Mouse (Mus musculus) forebrain, embryonic 15.5 days (tissue): Measurements from ENCODE around the gene Igfbp2. TPM values are rescaled to one million over a fixed set of nuclear protein-coding genes. Genes with fewer than 3 reads are reported as not detected.

Experiments used
- ATAC-seq: fragments of 200-750 bp; cut with Nextera tagmentation; replicated peaks from 2 replicates; pipeline ENCODE4 v1.8.0; 2017; ENCODE audit warnings: mild to moderate bottlenecking, moderate TSS enrichment, moderate library complexity
- H3K27ac ChIP-seq: fragments of 300-500 bp; sonication (generic); replicated peaks from 2 replicates; pipeline ENCODE4 v1.5.1; 2015; ENCODE audit warnings: mild to moderate bottlenecking, inconsistent platforms
- H3K27me3 ChIP-seq: fragments of 300-500 bp; sonication (generic); 2 replicates; pipeline ENCODE4 v1.6.1; 2015; ENCODE audit warnings: inconsistent platforms
- H3K36me3 ChIP-seq: fragments of 300-500 bp; sonication (generic); 2 replicates; pipeline ENCODE4 v1.6.1; 2015; ENCODE audit warnings: mild to moderate bottlenecking, inconsistent platforms
- H3K4me1 ChIP-seq: fragments of 300-500 bp; sonication (generic); 2 replicates; pipeline ENCODE4 v1.6.1; 2015; ENCODE audit warnings: inconsistent platforms
- H3K4me2 ChIP-seq: fragments of 300-500 bp; sonication (generic); replicated peaks from 2 replicates; pipeline ENCODE4 v1.6.1; 2015; ENCODE audit warnings: mild to moderate bottlenecking, inconsistent platforms
- H3K4me3 ChIP-seq: fragments of 300-500 bp; sonication (generic); 2 replicates; pipeline ENCODE4 v1.5.1; 2015; ENCODE audit warnings: mild to moderate bottlenecking, inconsistent platforms
- H3K9ac ChIP-seq: fragments of 300-500 bp; sonication (generic); replicated peaks from 2 replicates; pipeline ENCODE4 v1.6.1; 2015; ENCODE audit warnings: mild to moderate bottlenecking, inconsistent platforms
- H3K9me3 ChIP-seq: fragments of 300-500 bp; sonication (generic); 2 replicates; pipeline ENCODE4 v1.6.1; 2016; ENCODE audit warnings: inconsistent platforms
- WGBS: fragments of 180-500 bp; shearing (Covaris S2); methylation state at CpG from one replicate; pipeline ENCODE4 v1.1.7; 2015; ENCODE audit warnings: mixed read lengths; 5-methylcytosine and 5-hydroxymethylcytosine counted together
- polyA plus RNA-seq: library from polyadenylated mRNA; unstranded; fragments of >200 nt; fragmentation: Nextera tagmentation; extraction: Ambion mirVana; gene quantifications from 2 replicates; pipeline ENCODE4 v1.2.1, GENCODE M21; 2015

Gene Igfbp2
- polyA plus RNA-seq, 1 experiment from 2014 or later, result 343 TPM

DNA sequence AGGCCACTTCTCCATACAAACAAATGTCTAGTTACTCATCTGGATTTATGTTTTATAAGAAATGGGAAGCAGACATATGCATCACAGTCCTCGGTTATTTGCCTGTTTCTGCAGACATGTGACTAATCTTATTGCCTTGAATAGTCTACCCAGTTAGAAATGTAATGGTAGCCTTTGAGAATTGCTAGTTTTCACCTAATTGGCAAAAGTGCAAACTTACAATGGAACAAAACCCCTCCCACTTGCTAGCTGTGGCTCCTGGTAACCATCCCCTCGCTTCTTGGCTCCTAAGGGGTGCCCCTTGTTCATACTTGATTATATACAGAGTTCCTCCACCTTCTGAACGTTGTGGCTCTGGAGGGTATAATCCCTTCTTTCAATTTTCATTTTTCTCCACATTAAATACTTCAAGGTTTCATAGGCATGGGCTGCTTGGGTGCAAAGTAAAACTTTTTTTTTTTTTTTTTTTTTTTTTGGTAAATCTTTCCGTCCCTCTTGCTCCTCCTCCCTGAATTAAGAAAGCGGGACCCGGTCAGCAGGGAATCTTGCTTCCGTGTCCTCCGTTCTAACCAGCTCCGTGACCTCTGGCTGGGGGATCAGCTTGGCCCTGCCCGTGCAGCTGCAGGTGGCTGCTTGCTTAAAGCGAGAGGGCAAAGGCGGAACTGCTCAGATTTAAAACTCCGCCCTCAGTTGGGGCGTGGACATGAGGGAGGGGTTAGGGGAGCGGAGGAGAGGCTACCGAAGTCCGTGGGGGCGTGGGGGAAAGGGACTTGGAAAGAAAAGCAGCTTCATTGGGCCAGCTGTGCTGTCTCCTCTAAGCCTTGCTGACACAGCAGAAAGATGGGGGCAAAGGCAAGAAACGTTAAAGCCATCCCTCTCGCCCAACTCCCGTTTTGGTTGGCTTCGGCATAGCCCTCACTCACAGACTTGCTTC, 45.6 kb downstream of the Igfbp2 start:
- ATAC-seq, result no peak
- peak overlapping the region; percentile 57 for H3K9ac ChIP-seq
- H3K36me3 ChIP-seq, result no peaks in the 10 kb centered on the region
- H3K9me3 ChIP-seq, result no peaks in the 10 kb centered on the region
- peak overlapping the region; percentile 98 for H3K4me2 ChIP-seq
- peak overlapping the region; percentile 57 for H3K4me3 ChIP-seq
- WGBS, result 5% methylated on average over 22 of the region's 22 CpGs
- peaks cover 58% of the 10 kb centered on the region for H3K4me1 ChIP-seq
- H3K27ac ChIP-seq, result peak overlapping the region; percentile 81
- no peaks in the 10 kb centered on the region for H3K27me3 ChIP-seq

DNA sequence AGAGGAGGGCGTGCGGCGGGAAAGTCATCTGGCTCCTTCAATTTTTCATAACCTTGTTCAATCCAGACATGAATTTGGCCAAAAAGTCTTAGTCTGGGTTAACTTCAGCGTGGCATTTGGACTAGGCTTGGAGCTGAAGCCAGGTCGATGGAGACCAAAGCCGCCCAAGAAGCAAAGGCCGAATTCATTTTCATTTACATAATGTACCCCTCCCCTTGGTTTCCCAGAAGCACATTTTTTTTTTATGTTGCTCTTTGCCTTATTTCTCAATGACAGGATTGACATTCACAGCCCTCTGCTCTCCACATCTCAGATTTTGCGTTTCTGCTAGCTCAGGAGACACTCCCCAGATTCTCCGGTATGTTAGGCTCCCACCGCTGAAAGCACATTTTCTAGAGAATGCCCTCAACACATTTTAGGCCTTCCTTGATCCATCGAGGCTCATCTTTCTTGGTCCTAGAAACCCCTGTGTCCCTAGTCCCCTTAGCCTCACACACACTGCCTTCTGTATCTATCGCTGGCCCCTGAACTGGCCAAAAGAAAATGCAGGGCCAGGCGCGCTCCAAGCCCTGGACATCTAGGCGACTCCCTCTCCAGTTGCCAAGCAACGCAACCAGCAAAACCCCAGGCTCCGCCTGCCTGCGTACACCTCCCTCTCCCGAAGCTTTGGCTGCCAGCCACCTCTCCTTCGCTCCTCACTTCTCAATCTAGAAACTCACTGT, 46.5 kb downstream of the Igfbp2 start:
- no peaks in the 10 kb centered on the region for H3K27me3 ChIP-seq
- peak overlapping the region; percentile 81 for H3K27ac ChIP-seq
- H3K9ac ChIP-seq, result peak overlapping the region; percentile 57
- WGBS, result under 1% methylated on average over 20 of the region's 20 CpGs
- peak; percentile 49 for ATAC-seq
- peak overlapping the region; percentile 98 for H3K4me2 ChIP-seq
- peak overlapping the region; percentile 57 for H3K4me3 ChIP-seq
- peaks cover 64% of the 10 kb centered on the region for H3K4me1 ChIP-seq
- H3K9me3 ChIP-seq, result no peaks in the 10 kb centered on the region
- no peaks in the 10 kb centered on the region for H3K36me3 ChIP-seq

DNA sequence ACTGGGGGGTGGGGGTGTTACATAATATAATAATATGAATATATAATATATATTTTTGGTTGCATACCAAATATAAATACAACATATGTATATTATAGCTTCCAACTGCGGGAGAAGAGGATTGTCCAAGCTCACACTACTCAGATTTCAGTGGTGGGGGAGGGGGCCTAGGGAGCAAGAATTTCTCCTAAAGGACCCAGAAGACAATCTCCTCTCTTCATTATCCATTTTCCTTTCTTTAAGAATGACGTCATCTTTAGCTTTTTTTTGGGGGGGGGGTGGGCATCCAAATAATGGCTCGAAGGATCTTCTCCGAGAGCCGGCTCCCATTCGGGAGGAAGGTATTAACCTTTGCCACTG, 47.0 kb downstream of the Igfbp2 start:
- peaks cover 64% of the 10 kb centered on the region for H3K4me1 ChIP-seq
- no peaks in the 10 kb centered on the region for H3K36me3 ChIP-seq
- 0% methylated on average over 6 of the region's 6 CpGs for WGBS
- peak overlapping the region; percentile 81 for H3K27ac ChIP-seq
- H3K9ac ChIP-seq, result peak overlapping the region; percentile 57
- no peaks in the 10 kb centered on the region for H3K27me3 ChIP-seq
- no peaks in the 10 kb centered on the region for H3K9me3 ChIP-seq
- H3K4me3 ChIP-seq, result peak overlapping the region; percentile 57
- peak overlapping the region; percentile 98 for H3K4me2 ChIP-seq
- ATAC-seq, result peak; percentile 11; the same call in 1 of the 2 replicates

DNA sequence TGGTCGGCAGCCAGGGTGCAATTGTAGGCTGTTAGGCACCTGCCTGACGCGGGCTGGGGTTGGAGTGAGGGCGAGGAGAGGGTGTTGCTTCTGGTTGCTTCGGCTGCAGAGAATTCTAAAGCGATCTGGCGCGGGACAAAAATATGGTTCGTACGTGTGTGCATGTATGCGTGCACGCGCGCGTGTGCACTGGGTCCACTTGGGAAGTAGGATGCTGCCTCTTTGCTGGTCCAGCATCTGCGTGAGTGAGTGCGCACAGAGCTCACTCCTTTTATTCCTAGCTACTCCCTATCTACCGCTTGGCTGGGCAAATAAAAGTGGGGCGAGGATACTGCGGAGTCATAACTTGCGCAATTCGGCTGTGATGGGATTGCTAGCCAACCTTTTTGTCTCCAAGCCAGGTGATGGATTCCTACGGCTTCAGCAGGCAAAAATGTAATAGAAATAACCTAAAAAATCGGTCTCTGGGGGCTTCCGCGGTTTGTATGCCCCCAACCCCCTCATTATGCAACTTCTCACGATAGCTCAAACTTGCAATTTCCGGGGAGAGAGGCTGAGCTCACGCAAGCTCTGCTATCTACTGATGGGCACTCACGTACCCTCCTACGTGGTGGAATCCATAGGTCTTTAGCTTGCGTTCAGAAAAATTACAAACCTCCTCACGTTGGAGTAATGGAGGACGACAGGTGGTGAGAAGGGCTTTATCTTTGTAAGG, 47.6 kb downstream of the Igfbp2 start:
- Histone ChIP-seq H3K4me1 (peaks cover 64% of the 10 kb centered on the region), H3K27ac (peak overlapping the region; percentile 81), H3K36me3 (no peaks in the 10 kb centered on the region), H3K27me3 (no peaks in the 10 kb centered on the region), H3K4me2 (peak overlapping the region; percentile 98), H3K9me3 (no peaks in the 10 kb centered on the region), H3K9ac (peak overlapping the region; percentile 57), H3K4me3 (peak overlapping the region; percentile 57)
- peak; percentile 17; the same call in 1 of the 2 replicates for ATAC-seq
- WGBS, result under 1% methylated on average over 34 of the region's 34 CpGs

DNA sequence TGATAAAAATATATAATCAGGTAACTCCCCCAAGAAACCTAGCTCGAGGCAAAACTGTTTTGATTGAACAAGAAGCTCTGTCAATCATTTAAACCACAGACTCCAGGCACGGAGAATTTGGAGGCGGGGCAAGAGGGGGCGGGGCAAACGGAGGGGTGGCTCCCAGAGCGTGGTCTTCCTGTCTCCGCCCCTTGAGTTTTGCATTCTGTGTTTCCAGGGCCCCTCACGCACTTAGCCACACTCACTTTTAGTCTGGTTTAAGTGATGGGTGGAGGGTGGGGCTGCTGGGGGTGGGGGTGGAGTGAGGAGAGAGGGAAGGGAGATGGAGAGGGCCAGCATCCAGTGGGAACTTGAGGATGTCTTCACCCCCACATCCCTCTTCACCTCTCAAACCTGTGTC, 48.2 kb downstream of the Igfbp2 start:
- Histone ChIP-seq H3K4me1 (peaks cover 62% of the 10 kb centered on the region), H3K27ac (peak overlapping the region; percentile 81), H3K9ac (no peak overlapping the region), H3K9me3 (no peaks in the 10 kb centered on the region), H3K27me3 (no peaks in the 10 kb centered on the region), H3K4me3 (peak overlapping the region; percentile 57), H3K36me3 (no peaks in the 10 kb centered on the region), H3K4me2 (peak overlapping the region; percentile 98)
- 0% methylated on average over 8 of the region's 8 CpGs for WGBS
- ATAC-seq, result peak; percentile 40

DNA sequence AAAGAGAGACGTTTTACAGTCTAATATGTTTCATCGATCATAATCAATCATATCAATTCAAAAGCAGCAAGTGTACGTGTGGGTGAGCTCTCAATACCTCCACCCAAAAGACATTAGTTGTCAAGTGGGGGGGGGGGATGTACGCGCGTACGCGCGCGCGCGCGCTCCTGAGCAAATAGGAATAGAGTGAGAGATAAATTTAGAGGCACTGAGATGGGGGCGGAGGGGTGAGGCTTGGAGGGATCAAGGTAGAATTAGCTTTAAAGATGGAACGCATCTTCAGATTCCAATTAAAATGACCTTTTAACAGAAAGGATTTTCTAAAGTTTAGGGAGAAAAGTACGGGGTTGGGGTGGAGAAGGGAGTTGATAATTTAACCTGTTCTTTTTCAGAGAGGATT, 48.8 kb downstream of the Igfbp2 start:
- WGBS, result 0% methylated on average over 16 of the region's 16 CpGs
- peaks cover 61% of the 10 kb centered on the region for H3K4me1 ChIP-seq
- no peaks in the 10 kb centered on the region for H3K9me3 ChIP-seq
- ATAC-seq, result no peak
- no peaks in the 10 kb centered on the region for H3K27me3 ChIP-seq
- peak overlapping the region; percentile 57 for H3K4me3 ChIP-seq
- H3K27ac ChIP-seq, result peak overlapping the region; percentile 77
- H3K36me3 ChIP-seq, result no peaks in the 10 kb centered on the region
- H3K9ac ChIP-seq, result peak overlapping the region; percentile 68
- H3K4me2 ChIP-seq, result peak overlapping the region; percentile 98

DNA sequence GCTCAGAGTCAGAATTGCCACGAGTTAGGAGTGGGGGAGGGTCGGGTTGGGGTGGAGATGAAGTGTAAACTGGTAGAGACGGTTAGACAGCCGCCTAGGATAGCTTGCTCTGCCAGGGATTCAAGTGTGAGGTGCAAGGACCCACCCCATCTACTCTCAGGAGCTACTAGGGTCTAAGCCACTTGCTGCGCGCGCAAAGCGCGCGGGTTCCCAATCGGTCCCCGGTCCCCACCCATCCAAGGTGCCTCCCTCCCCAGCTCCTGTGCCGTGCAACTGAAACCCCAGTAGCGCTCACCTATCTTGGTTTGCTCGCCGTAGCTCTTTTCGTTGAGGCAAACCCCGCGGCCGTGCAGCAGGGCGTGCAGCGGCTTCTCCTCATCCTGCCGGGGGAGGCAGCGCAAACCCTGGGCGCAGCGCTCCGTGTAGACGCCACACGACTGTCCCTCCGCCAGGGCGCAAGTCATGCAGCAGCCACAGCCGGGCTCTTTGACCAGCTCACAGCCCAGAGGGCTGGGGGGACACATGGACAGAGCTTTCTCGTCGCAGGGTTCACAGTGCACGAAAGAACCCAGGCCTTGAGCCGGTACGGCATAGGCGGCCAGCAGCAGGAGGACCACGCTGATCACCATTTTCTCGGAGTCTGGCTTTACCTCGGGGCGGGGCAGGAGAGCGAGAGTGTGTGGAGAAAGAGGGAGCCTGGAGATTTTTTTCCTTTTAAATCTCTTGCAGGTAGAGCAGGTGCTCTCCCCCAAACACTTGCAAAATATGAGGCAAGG, 49.4 kb downstream of the Igfbp2 start:
- H3K4me2 ChIP-seq, result peak overlapping the region; percentile 98
- peak; percentile 7; the same call in 1 of the 2 replicates for ATAC-seq
- H3K27ac ChIP-seq, result peak overlapping the region; percentile 77
- no peaks in the 10 kb centered on the region for H3K27me3 ChIP-seq
- H3K4me1 ChIP-seq, result peaks cover 61% of the 10 kb centered on the region
- no peaks in the 10 kb centered on the region for H3K36me3 ChIP-seq
- peak overlapping the region; percentile 68 for H3K9ac ChIP-seq
- H3K4me3 ChIP-seq, result peak overlapping the region; percentile 57
- H3K9me3 ChIP-seq, result no peaks in the 10 kb centered on the region
- 0% methylated on average over 43 of the region's 43 CpGs for WGBS

DNA sequence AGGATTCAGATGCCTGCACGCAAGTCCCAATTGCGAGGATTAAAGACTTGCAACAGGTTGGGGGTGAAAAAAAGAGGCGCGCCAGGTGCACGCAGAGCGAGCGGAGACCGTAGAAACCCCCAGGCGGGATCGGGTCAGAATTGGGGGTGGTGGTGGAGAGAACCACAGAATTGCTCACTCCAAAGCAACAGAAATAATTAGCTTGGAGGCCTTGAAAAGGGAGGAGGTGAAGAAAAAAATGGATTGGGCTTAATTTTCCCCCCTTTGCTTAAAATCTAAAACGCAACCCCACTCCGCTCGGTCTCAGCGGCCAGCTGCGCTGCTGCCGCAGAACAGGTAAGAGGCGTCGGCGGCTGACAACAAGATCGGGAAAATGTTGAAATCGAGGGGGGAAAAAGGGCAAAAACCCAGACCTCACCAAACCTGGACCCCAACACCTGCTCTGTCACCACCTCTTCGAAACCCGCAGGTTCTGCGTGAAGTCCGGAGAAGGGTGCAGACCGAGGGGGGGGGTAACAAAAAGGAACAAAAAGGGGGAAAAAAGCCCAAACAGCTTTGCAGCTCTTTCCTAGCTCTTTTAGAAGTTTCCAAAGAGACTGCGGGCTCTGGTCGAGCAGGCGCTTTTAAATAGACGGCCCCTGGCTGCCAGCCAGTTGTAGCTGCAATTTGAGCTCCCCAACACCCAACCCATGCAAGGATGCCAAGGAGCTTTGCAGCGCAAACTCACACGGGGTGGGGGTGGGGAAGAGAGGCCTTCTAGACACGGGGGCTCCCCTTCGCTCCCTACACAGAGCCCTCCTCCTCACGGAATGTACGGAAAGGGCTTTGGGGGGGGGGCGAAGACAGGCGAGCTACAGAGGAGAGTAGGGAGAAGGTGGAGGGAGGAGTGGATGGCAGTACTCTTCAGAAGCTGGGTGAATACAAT, 50.2 kb downstream of the Igfbp2 start, which contains the start of gene Igfbp5:
Igfbp5 (minus strand) TSS at position 598 of the 925 bp plus-strand sequence.
- Histone ChIP-seq H3K4me3 (peak within 1 kb of the TSS; percentile 57), H3K36me3 (no peaks in the 10 kb centered on the region), H3K27me3 (no peaks in the 10 kb centered on the region), H3K4me1 (peaks cover 61% of the 10 kb centered on the region), H3K27ac (peak within 1 kb of the TSS; percentile 77), H3K4me2 (peak within 1 kb of the TSS; percentile 98), H3K9ac (peak within 1 kb of the TSS; percentile 68), H3K9me3 (no peaks in the 10 kb centered on the region)
- peak; percentile 47 for ATAC-seq
- WGBS, result under 1% methylated on average over 38 of the region's 38 CpGs

DNA sequence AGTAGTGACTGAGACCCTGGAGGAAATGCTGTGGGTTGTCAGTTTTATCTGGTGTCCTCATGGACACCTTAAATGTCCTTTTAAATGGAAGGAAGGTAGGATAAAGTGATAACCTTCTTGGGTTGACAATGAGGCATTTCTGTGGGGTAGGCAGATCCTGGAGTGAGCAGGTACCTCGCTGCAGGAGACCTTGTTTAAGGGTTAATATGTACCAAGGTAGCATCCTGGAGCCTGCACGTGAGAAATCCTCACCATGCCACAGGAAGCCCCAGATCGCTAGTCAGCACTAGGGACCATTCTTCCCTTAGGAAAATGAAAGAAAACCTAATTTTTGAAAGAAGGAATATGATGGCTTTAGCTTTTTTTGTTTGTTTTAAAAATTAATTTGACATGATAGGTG, 51.4 kb downstream of the Igfbp2 start:
- H3K36me3 ChIP-seq, result no peaks in the 10 kb centered on the region
- H3K27ac ChIP-seq, result no peak overlapping the region
- no peak overlapping the region for H3K4me2 ChIP-seq
- H3K4me1 ChIP-seq, result peaks cover 49% of the 10 kb centered on the region
- H3K9me3 ChIP-seq, result no peaks in the 10 kb centered on the region
- no peak overlapping the region for H3K4me3 ChIP-seq
- no peak overlapping the region for H3K9ac ChIP-seq
- WGBS, result 11% methylated on average over 3 of the region's 3 CpGs
- no peaks in the 10 kb centered on the region for H3K27me3 ChIP-seq
- no peak for ATAC-seq

DNA sequence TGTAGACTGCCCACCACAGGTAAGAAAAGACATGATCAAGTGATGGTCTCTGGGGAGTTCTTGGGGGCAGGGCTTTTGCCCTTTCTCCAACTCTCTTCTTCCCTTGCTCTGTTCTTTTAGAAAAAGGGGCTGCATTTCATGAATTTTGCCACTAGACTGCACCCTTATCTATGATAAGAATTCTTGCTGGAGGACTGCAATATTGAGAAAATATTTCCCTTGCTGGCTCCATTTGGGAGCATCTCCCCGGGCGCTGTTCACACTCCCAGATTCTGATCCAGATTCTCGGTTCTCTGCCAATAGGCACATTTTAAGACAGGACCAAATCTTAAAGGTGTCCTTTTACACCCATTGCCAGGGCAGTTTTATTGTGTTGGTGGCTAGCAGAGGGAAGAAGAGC, 51.8 kb downstream of the Igfbp2 start:
- H3K4me2 ChIP-seq, result no peak overlapping the region
- H3K4me1 ChIP-seq, result peaks cover 46% of the 10 kb centered on the region
- no peak for ATAC-seq
- H3K27ac ChIP-seq, result no peak overlapping the region
- no peaks in the 10 kb centered on the region for H3K27me3 ChIP-seq
- H3K36me3 ChIP-seq, result no peaks in the 10 kb centered on the region
- H3K9me3 ChIP-seq, result no peaks in the 10 kb centered on the region
- H3K4me3 ChIP-seq, result no peak overlapping the region
- no peak overlapping the region for H3K9ac ChIP-seq
- WGBS, result 50% methylated on average over 3 of the region's 3 CpGs
